Mouse (Mus musculus): Measurements from ENCODE around the gene Pin1. TPM values are rescaled to one million over a fixed set of nuclear protein-coding genes. Genes with fewer than 3 reads are reported as not detected.
A peak's percentile ranks its signal among the peaks of the same experiment; 100 is the strongest.

Pin1 gene
- total and polyA plus RNA-seq, 2 experiments = 7.4 to 9.0 TPM

DNA sequence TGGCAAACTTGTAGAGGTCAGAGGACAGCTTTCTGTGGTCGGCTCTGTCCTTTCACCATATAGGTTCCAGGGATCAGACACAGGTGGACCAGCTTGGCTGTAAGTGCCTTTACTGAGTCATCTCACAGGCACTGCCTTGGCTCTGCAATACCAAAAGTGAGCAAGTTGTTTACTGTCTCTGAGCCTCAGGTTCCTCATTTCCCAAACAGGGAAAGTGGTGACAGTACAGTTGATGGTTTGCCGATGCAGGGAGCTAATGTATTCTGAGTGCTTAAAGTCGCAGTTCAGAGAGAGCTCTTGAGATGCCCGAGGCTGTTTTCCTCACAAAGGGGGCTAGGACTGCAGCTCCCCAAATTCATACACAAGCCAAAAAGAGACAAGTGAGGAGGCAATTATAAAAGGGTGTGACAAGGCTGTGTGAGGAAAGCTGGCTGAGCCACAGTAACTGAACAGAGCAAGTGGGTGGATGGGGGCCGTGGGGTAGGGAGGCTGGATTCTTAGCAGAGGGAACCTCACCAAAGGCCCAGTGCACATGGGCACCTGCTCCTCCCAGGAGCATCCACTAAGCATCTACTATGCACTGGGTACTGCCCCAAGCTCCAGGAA, 44.3 kb downstream of the Pin1 start:
- Histone ChIP-seq H3K27me3 (ENCODE audit: control insufficient read depth, insufficient read depth, low read length) (no peaks in the 10 kb centered on the region), H3K27ac (replicated peaks; ENCODE audit: insufficient read depth, low read depth, low read length) (no peak overlapping the region), H3K9ac (ENCODE audit: low read depth, low read length) (no peak overlapping the region), H3K4me3 (ENCODE audit: insufficient read depth, low read depth, low read length) (no peak overlapping the region), H3K79me2 (ENCODE audit: control insufficient read depth, insufficient read depth, low read length) (no peaks in the 10 kb centered on the region), H3K4me1 (ENCODE audit: control insufficient read depth, insufficient read depth, low read length) (peaks cover 3% of the 10 kb centered on the region; the same call in 1 of the 2 replicates), H3K36me3 (ENCODE audit: control insufficient read depth, insufficient read depth, low read length) (no peaks in the 10 kb centered on the region)
- 85% methylated on average over 5 of the region's 5 CpGs for WGBS
- peak; percentile 1 for DNase-seq (ENCODE audit: extremely low read depth, low read depth, low spot score)
- TF ChIP-seq POLR2A (IDR thresholded peaks at IDR 0.05; ENCODE audit: extremely low read depth, insufficient read depth, low read length) = no peak

DNA sequence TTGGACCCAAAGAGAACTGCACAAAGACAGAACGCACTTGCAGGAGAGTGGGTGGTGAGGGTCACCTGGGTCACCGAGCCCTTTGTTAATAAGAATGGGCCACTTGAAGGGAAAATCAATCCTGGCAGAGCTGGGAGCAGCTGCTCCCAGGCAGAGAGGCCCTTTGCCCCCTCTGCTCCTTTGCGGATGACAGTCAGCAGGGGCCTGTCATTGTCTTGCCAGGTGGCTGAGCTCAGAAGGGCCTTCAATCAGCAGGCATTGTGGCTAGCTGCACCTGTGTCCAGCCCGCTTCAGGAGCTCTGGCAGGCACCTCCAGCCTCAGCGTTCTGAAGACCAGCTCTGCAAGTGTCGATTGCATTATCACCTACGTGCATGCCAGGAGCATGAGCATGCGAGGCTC, 45.6 kb downstream of the Pin1 start:
- no peak overlapping the region for H3K9ac ChIP-seq (ENCODE audit: low read depth, low read length)
- H3K36me3 ChIP-seq (ENCODE audit: control insufficient read depth, insufficient read depth, low read length) = no peaks in the 10 kb centered on the region
- no peak overlapping the region for H3K4me3 ChIP-seq (ENCODE audit: insufficient read depth, low read depth, low read length)
- H3K79me2 ChIP-seq (ENCODE audit: control insufficient read depth, insufficient read depth, low read length) = no peaks in the 10 kb centered on the region
- no peak for DNase-seq (ENCODE audit: extremely low read depth, low read depth, low spot score)
- H3K27ac ChIP-seq (replicated peaks; ENCODE audit: insufficient read depth, low read depth, low read length) = no peak overlapping the region
- TF ChIP-seq CTCF (IDR thresholded peaks at IDR 0.05; ENCODE audit: low read depth, low read length) = no peak
- TF ChIP-seq POLR2A (IDR thresholded peaks at IDR 0.05; ENCODE audit: extremely low read depth, insufficient read depth, low read length) = no peak
- H3K4me1 ChIP-seq (ENCODE audit: control insufficient read depth, insufficient read depth, low read length) = peaks cover 3% of the 10 kb centered on the region; the same call in 1 of the 2 replicates
- 55% methylated on average over 8 of the region's 8 CpGs for WGBS
- H3K27me3 ChIP-seq (ENCODE audit: control insufficient read depth, insufficient read depth, low read length) = no peaks in the 10 kb centered on the region

DNA sequence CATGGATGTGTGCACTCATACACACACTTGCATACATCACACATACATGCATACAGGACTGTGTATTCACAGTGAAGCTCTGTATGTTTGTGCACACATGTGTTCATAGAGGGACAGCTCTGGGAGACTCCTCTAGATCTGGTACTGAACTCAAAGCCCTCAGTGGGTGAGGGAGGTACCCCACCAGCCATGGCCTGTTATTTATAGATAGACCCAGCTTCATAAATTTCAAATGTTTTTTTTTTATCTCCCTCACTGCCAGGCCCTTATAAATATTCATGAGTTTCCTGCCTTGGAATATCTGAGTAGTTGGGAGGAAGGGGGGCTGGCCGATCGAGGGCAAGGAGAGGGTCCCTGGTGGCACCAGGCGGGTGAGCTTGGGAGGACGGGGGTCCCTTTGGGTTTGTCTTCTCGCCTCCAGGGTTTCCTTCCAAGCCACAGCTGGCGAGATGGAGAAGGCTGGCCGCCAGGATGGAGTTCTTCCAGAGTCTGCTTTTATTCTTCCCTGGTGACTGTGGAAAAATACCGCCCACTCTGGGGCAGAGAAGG, 52.0 kb downstream of the Pin1 start:
- Histone ChIP-seq H3K4me1 (ENCODE audit: control insufficient read depth, insufficient read depth, low read length) (no peaks in the 10 kb centered on the region), H3K4me3 (ENCODE audit: insufficient read depth, low read depth, low read length) (no peak overlapping the region), H3K36me3 (ENCODE audit: control insufficient read depth, insufficient read depth, low read length) (no peaks in the 10 kb centered on the region), H3K79me2 (ENCODE audit: control insufficient read depth, insufficient read depth, low read length) (no peaks in the 10 kb centered on the region), H3K27ac (replicated peaks; ENCODE audit: insufficient read depth, low read depth, low read length) (no peak overlapping the region), H3K9ac (ENCODE audit: low read depth, low read length) (no peak overlapping the region), H3K27me3 (ENCODE audit: control insufficient read depth, insufficient read depth, low read length) (no peaks in the 10 kb centered on the region)
- 78% methylated on average over 8 of the region's 8 CpGs for WGBS
- no peak for TF ChIP-seq POLR2A (IDR thresholded peaks at IDR 0.05; ENCODE audit: extremely low read depth, insufficient read depth, low read length)
- TF ChIP-seq CTCF (IDR thresholded peaks at IDR 0.05; ENCODE audit: low read depth, low read length) = no peak
- DNase-seq (ENCODE audit: extremely low read depth, low read depth, low spot score) = no peak

DNA sequence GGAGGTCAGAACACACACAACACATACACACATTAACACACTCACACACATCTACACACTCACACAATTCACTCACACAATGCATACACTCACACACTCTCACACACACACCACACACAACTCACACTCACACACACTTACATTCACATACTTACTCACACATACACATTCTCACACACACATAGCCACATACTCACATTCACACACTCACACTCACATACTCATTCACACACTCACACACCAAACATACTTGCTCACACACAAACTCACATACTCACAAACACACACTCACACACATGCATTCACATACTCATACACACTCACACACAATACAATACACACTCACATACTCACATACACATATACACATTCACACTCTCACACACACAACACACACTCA, 53.5 kb downstream of the Pin1 start:
- TF ChIP-seq CTCF (IDR thresholded peaks at IDR 0.05; ENCODE audit: low read depth, low read length) (no peak), POLR2A (IDR thresholded peaks at IDR 0.05; ENCODE audit: extremely low read depth, insufficient read depth, low read length) (no peak)
- H3K4me3 ChIP-seq (ENCODE audit: insufficient read depth, low read depth, low read length) = no peak overlapping the region
- no peak overlapping the region for H3K27ac ChIP-seq (replicated peaks; ENCODE audit: insufficient read depth, low read depth, low read length)
- H3K36me3 ChIP-seq (ENCODE audit: control insufficient read depth, insufficient read depth, low read length) = no peaks in the 10 kb centered on the region
- no peaks in the 10 kb centered on the region for H3K27me3 ChIP-seq (ENCODE audit: control insufficient read depth, insufficient read depth, low read length)
- DNase-seq (ENCODE audit: extremely low read depth, low read depth, low spot score) = no peak
- H3K4me1 ChIP-seq (ENCODE audit: control insufficient read depth, insufficient read depth, low read length) = no peaks in the 10 kb centered on the region
- no peak overlapping the region for H3K9ac ChIP-seq (ENCODE audit: low read depth, low read length)
- H3K79me2 ChIP-seq (ENCODE audit: control insufficient read depth, insufficient read depth, low read length) = no peaks in the 10 kb centered on the region

DNA sequence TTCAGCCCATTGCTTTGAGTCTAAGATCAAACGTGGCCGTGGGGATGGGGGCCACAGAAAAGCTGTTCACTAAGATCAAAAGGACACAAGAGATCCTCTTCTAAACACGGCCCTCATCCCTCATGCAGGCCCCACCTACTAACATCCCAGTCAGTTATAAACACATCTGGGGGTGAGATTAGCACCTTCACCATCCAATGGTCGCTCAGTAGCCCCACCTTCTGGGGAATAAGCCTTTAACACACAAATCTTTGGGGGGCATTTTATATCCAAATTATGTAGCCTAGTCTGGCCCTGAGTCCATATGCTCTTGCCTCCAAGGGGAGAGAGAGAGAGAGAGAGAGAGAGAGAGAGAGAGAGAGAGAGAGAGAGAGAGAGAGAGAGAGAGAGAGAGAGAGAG, 54.1 kb downstream of the Pin1 start:
- WGBS = 60% methylated on average over 4 of the region's 4 CpGs
- Histone ChIP-seq H3K27me3 (ENCODE audit: control insufficient read depth, insufficient read depth, low read length) (no peaks in the 10 kb centered on the region), H3K4me3 (ENCODE audit: insufficient read depth, low read depth, low read length) (no peak overlapping the region), H3K36me3 (ENCODE audit: control insufficient read depth, insufficient read depth, low read length) (no peaks in the 10 kb centered on the region), H3K9ac (ENCODE audit: low read depth, low read length) (no peak overlapping the region), H3K27ac (replicated peaks; ENCODE audit: insufficient read depth, low read depth, low read length) (no peak overlapping the region), H3K4me1 (ENCODE audit: control insufficient read depth, insufficient read depth, low read length) (no peaks in the 10 kb centered on the region), H3K79me2 (ENCODE audit: control insufficient read depth, insufficient read depth, low read length) (no peaks in the 10 kb centered on the region)
- TF ChIP-seq POLR2A (IDR thresholded peaks at IDR 0.05; ENCODE audit: extremely low read depth, insufficient read depth, low read length) = no peak
- TF ChIP-seq CTCF (IDR thresholded peaks at IDR 0.05; ENCODE audit: low read depth, low read length) = no peak
- no peak for DNase-seq (ENCODE audit: extremely low read depth, low read depth, low spot score)

DNA sequence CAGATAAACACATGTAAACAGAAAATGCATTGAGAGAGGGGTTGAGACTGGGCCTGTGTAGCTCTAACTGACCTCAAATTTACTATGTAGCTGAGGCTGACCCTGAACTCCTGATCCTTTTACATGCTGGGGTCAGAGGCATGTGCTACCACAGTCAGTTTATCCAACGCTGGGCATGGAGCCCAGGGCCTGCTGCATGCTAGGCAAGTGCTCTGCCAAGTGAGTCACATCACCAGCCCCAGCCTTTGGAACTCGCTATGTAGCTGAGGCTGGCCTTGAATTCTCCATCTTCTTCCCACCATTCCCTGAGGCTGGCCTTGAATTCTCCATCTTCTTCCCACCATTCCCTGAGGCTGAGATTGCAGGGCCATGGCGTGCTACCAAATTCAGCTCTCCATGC, 58.6 kb downstream of the Pin1 start:
- Histone ChIP-seq H3K9ac (ENCODE audit: low read depth, low read length) (no peak overlapping the region), H3K79me2 (ENCODE audit: control insufficient read depth, insufficient read depth, low read length) (no peaks in the 10 kb centered on the region), H3K36me3 (ENCODE audit: control insufficient read depth, insufficient read depth, low read length) (no peaks in the 10 kb centered on the region), H3K27me3 (ENCODE audit: control insufficient read depth, insufficient read depth, low read length) (no peaks in the 10 kb centered on the region), H3K27ac (replicated peaks; ENCODE audit: insufficient read depth, low read depth, low read length) (no peak overlapping the region), H3K4me3 (ENCODE audit: insufficient read depth, low read depth, low read length) (no peak overlapping the region), H3K4me1 (ENCODE audit: control insufficient read depth, insufficient read depth, low read length) (no peaks in the 10 kb centered on the region)
- no peak for DNase-seq (ENCODE audit: extremely low read depth, low read depth, low spot score)
- 71% methylated on average over 3 of the region's 3 CpGs for whole genome bisulfite sequencing
- TF ChIP-seq CTCF (IDR thresholded peaks at IDR 0.05; ENCODE audit: low read depth, low read length) = no peak
- TF ChIP-seq POLR2A (IDR thresholded peaks at IDR 0.05; ENCODE audit: extremely low read depth, insufficient read depth, low read length) = no peak
